Mouse (Mus musculus): ENCODE measurements around the gene Fam126a. TPM values are rescaled to one million over a fixed set of nuclear protein-coding genes. Genes with fewer than 3 reads are reported as not detected.

The Fam126a gene
- total RNA-seq, 1 experiment from 2014 or later = 37.9 TPM

GRCm38 (mm10) chr5:23994929-23995328 lies 35.6 kb downstream of the Fam126a start:
- no peak for ATAC-seq (replicated peaks; ENCODE audit: low read depth, poor library complexity, severe bottlenecking)

GRCm38 (mm10) chr5:23994231-23994630 lies 36.3 kb downstream of the Fam126a start:
- ATAC-seq (replicated peaks; ENCODE audit: low read depth, poor library complexity, severe bottlenecking) = no peak

- ATAC-seq (replicated peaks; ENCODE audit: low read depth, poor library complexity, severe bottlenecking) = no peak
Observed at GRCm38 (mm10) chr5:23993553-23993894, 37.0 kb downstream of the Fam126a start.

DNA sequence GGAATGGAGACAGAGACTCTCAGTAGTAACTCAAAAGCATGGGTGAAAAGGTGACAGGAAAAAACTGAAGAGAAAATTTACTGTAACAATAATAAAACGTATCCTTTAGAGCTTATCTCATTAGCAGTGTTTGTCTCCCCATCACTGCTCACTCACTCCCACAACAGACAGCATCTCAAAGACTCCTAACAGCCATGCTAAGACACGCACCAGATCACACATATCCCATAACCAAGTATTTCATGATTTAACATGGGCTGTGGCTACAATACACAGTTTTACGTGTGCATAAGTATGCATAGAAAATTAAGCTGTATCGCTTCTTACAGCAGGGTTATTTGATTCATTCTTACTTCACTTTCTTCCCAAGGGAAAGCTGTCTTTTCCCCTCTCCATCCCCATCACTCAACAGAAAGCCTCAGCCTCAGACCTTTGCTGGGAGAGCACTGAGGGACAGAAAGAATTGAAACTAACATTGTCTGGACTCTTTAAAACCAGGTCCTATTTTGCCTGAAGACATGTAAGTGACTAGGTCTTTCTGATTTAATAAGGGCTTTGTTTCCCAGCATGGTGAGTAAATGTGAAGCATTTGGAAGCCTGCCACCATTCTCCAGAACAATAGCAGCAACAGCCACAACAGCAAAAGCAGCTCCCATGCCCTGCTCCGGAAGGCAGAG lies 37.5 kb downstream of the Fam126a start:
- ATAC-seq (replicated peaks; ENCODE audit: low read depth, poor library complexity, severe bottlenecking) = no peak

- no peak for ATAC-seq (replicated peaks; ENCODE audit: low read depth, poor library complexity, severe bottlenecking)
Observed at GRCm38 (mm10) chr5:23990001-23990400, 40.5 kb downstream of the Fam126a start.

GRCm38 (mm10) chr5:23987792-23988191 lies 42.7 kb downstream of the Fam126a start:
- ATAC-seq (replicated peaks; ENCODE audit: low read depth, poor library complexity, severe bottlenecking) = no peak

DNA sequence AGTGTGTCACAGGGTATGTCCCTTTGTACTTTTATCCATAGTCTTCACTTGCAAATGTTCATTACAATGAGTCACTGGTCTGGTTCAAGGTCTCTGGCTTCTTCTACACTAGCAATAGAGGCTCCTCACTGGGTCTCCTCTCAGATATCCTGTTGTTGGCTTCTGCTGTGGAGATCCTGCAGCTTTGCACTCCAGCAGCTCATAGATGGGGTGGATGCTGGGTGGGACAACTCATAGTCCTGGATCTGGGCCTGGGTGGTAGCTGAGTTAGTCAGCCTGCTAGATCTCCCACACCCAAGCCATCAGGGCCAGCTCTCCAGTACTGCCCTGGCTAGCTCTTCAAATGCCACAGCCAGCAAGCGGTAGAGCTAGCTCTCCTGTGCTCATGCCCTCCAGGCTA lies 48.4 kb downstream of the Fam126a start:
- no peak for ATAC-seq (replicated peaks; ENCODE audit: low read depth, poor library complexity, severe bottlenecking)

- ATAC-seq (replicated peaks; ENCODE audit: low read depth, poor library complexity, severe bottlenecking) = no peak
Observed at GRCm38 (mm10) chr5:23978516-23978915, 52.0 kb downstream of the Fam126a start.

GRCm38 (mm10) chr5:23974994-23975575 lies 55.4 kb downstream of the Fam126a start:
- ATAC-seq (replicated peaks; ENCODE audit: low read depth, poor library complexity, severe bottlenecking) = no peak

GRCm38 (mm10) chr5:23967705-23968104 lies 62.8 kb downstream of the Fam126a start:
- peak; percentile 65 for ATAC-seq (replicated peaks; ENCODE audit: low read depth, poor library complexity, severe bottlenecking)

DNA sequence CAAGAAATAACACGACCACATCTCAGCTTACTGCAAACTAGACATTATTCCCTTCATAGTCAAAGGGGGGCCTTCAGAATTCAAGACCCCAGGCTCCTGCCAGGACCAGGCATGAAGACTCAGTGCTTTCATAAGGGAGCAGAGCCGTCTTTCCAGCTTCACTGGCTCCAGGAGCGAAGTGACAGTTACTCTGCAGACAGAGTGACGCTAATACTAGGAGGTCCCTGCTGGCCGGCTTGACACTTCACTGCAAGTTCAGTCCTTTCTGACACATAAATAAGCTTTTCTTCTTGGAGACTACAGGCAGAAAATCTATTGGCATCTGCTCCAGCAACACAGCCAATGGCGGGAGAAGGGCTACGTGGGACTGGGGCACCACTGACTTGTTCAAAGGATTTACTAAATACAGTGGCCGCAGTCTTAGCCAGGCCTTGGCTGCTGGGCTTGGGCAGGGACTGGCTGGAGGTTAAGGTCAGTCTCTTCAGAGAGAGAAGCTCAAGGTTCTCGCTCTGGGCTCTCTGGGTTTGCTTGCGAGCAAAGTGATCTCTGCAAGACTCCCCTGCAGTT lies 65.8 kb downstream of the Fam126a start:
- ATAC-seq (replicated peaks; ENCODE audit: low read depth, poor library complexity, severe bottlenecking) = no peak

GRCm38 (mm10) chr5:23953047-23953446 lies 77.4 kb downstream of the Fam126a start:
- no peak for ATAC-seq (replicated peaks; ENCODE audit: low read depth, poor library complexity, severe bottlenecking)

DNA sequence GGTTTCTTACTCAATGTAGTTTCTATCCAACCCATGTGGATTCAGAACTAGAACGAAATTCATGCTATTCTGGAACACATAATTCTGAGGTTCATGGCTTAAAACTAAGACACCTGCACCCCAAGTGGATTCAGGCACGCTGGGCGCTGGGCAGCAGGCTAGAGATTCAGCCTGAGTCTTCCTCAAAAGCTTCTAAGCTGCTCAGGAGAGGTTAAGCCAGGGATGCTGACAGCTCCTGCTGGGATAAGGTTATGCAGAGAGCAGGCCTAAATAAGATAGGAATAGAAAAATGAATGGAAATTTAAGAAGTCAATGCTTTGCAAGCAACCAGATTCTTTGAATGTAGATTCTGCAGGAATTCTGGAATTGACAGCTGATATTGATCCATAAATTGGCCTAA lies 82.4 kb downstream of the Fam126a start:
- ATAC-seq (replicated peaks; ENCODE audit: low read depth, poor library complexity, severe bottlenecking) = no peak

DNA sequence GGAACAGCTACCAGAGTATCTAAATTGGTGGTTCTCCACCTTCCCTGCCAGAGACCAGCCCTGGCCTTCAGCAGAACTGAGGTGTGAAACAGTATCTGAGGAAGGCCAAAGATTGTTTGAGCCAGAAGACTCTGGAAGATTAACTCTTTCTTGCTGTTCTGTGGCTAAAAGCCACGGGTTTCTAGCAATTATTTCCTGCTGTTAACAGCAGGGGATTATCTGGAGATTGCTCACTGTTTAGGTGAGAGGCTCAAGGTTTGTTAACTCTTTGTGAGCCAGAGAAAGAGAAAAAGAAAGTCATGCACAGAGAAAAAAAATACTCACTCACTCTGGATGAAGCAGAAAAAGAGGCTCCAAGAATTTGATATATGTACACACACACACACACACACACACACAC lies 85.4 kb downstream of the Fam126a start:
- ATAC-seq (replicated peaks; ENCODE audit: low read depth, poor library complexity, severe bottlenecking) = no peak

DNA sequence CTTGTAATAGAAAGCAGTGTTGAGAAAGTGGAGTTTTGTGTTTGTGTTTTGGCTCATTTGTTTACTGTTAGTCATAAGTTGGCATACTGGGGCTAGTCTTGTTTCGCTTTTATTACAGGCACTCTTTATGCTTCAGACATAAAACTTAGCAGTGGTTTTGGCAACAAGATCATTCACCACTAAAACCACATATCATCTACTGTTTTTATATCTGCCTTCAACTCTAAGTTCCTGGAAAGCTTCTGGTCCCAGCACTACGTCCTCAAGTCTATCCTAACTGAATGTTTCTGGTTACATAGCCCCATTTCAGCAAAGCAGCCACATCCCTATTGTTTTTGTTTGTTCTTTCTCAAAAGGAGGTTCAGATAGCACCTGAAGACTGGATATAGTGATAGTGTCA lies 87.0 kb downstream of the Fam126a start:
- peak; percentile 71 for ATAC-seq (replicated peaks; ENCODE audit: low read depth, poor library complexity, severe bottlenecking)

- peak; percentile 67 for ATAC-seq (replicated peaks; ENCODE audit: low read depth, poor library complexity, severe bottlenecking)
Observed at GRCm38 (mm10) chr5:23923481-23924165, 106.9 kb downstream of the Fam126a start.

DNA sequence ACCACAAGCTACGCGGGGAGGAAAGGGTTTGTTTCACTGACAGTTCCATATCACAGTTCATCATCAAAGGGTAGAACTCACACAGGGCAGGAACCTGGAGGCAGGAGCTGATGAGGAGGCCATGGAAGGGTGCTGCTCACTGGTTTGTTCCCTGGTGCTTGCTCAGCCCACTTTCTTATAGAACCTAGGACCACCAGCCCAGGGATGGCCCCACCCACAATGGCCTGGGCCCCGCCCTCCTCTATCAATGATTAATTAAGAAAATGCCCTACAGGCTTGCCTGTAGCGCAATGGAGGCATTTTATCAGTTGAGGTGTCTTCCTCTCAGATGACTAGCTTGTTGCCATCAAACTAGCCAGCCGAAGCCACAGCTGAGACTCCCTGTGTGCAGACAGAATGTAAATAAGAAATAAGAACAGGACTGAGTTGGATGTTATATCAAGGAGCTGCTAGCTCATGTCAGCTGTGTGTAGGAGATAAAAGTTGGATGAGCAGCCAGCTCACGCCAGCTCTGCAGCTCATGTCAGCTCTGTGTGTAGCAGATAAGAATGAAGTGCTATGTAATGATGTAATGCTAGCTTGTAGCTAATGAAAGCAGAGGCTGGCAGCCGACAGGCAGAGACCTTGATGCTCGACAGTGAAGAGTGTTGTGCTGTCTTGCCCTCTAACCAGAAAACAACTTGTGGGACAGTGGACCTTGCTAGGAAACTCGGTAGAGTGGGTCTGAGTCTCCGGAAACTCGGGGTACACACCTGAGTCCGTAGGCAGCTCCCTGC lies 107.8 kb downstream of the Fam126a start:
- peak; percentile 91 for ATAC-seq (replicated peaks; ENCODE audit: low read depth, poor library complexity, severe bottlenecking)

GRCm38 (mm10) chr5:23921316-23921715 lies 109.2 kb downstream of the Fam126a start:
- ATAC-seq (replicated peaks; ENCODE audit: low read depth, poor library complexity, severe bottlenecking) = no peak

DNA sequence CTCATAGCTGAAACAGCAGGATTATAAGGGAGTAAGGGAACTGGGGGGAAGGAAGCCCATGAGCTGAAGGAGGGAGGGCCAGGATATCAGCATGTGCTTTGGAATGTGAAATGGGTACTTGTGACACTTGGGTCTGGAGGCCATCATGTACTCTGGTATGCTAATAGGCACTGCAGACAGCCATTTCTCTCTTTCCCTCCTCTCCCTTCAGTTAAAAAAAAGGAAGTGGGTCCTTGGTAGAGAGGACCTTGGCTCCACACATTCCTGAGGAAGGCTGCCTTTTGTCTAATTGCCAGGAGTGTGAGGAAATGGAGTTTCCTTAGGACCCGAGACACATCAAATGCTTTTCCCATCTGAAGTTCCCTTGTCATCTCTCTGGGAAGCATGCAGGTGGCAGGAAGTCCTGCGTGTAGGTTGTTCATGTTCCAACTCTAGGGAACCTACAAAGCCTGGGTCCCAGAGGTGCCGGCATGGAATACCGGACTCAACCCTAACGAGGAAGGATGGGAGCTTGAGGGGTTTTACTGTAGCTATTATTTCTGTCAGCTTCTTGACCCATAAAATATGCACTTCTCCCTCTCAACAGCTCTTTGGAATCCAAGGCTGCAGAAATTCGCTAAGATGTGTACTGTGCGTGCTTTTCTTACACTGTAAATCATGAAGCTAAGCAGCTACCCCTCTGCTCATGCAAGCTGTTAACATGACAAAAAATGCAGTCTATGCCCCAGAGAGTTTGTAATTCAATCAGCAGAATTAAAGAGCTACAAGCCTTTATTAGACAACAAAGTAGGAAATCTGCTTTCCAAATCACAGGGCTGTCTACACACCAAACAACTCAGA lies 110.4 kb downstream of the Fam126a start:
- no peak for ATAC-seq (replicated peaks; ENCODE audit: low read depth, poor library complexity, severe bottlenecking)

- ATAC-seq (replicated peaks; ENCODE audit: low read depth, poor library complexity, severe bottlenecking) = no peak
Observed at GRCm38 (mm10) chr5:23917301-23917700, 113.2 kb downstream of the Fam126a start.
